In genomic region chr11:54144886-54145285, GRCm38 (mm10) we compare ENCODE assay signal across 8 mouse cellular contexts. TPM values are rescaled to one million over a fixed set of nuclear protein-coding genes. Genes with fewer than 3 reads are reported as not detected.
A peak's percentile ranks its signal among the peaks of the same experiment; 100 is the strongest.
DNase-seq lines count a peak whose midpoint lies in the region; ATAC-seq and TF ChIP-seq lines count a peak whose summit lies in the region.

No protein-coding gene starts in this region.

- H3K27me3 ChIP-seq in embryonic facial prominence, embryonic 14.5 days (replicated peaks; ENCODE audit: control insufficient read depth, insufficient read depth, low read length) = no peaks in the 10 kb centered on the region
- no peaks in the 10 kb centered on the region for H3K27me3 ChIP-seq in intestine, embryonic 15.5 days (replicated peaks)
- no peaks in the 10 kb centered on the region for H3K27me3 ChIP-seq in liver, adult 2 months (ENCODE audit: control insufficient read depth, insufficient read depth, low read length)

- peak; percentile 55 for DNase-seq in ovary, postnatal 36 days (ENCODE audit: low spot score)
- no peak for DNase-seq in ovary, adult 18-20 months (ENCODE audit: low spot score)
- DNase-seq in adrenal gland, postnatal 10 days = peak; percentile 84
- peak; percentile 70 for DNase-seq in embryonic facial prominence, embryonic 14.5 days (ENCODE audit: low spot score)
- DNase-seq in liver, adult 2 months (ENCODE audit: extremely low read depth, low read depth, low spot score) = peak; percentile 41
- peak; percentile 45 for DNase-seq in retina, postnatal 7 days (ENCODE audit: low read depth, low spot score)
- DNase-seq in thymus, postnatal 4 days = peak; percentile 91

- H3K9me3 ChIP-seq in embryonic facial prominence, embryonic 14.5 days (ENCODE audit: control insufficient read depth, low read length) = no peaks in the 10 kb centered on the region
- H3K9me3 ChIP-seq in intestine, embryonic 15.5 days = no peaks in the 10 kb centered on the region

- no peaks in the 10 kb centered on the region for H3K36me3 ChIP-seq in embryonic facial prominence, embryonic 14.5 days (ENCODE audit: control insufficient read depth, insufficient read depth, low read length)
- no peaks in the 10 kb centered on the region for H3K36me3 ChIP-seq in intestine, embryonic 15.5 days
- H3K36me3 ChIP-seq in liver, adult 2 months (ENCODE audit: control insufficient read depth, insufficient read depth, low read length) = no peaks in the 10 kb centered on the region

- H3K4me2 ChIP-seq in embryonic facial prominence, embryonic 14.5 days (ENCODE audit: low read depth, low read length) = no peak overlapping the region
- H3K4me2 ChIP-seq in intestine, embryonic 15.5 days (replicated peaks) = no peak overlapping the region

- no peak overlapping the region for H3K27ac ChIP-seq in embryonic facial prominence, embryonic 14.5 days (replicated peaks; ENCODE audit: low read depth, low read length)
- no peak overlapping the region for H3K27ac ChIP-seq in intestine, embryonic 15.5 days
- H3K27ac ChIP-seq in liver, adult 2 months (replicated peaks; ENCODE audit: insufficient read depth, low read depth, low read length) = no peak overlapping the region

- H3K4me1 ChIP-seq in embryonic facial prominence, embryonic 14.5 days (ENCODE audit: control insufficient read depth, insufficient read depth, low read length) = no peaks in the 10 kb centered on the region; the same call in 1 of the 2 replicates
- 0 out of 2 replicates have a peak, but pooled peaks cover under 1% of the 10 kb centered on the region for H3K4me1 ChIP-seq in intestine, embryonic 15.5 days (replicated peaks)
- H3K4me1 ChIP-seq in liver, adult 2 months (ENCODE audit: control insufficient read depth, insufficient read depth, low read length) = no peaks in the 10 kb centered on the region

- 34% methylated on average over 3 of the region's 3 CpGs for WGBS in embryonic facial prominence, embryonic 14.5 days
- whole genome bisulfite sequencing in intestine, embryonic 15.5 days = 25% methylated on average over 3 of the region's 3 CpGs
- 36% methylated on average over 3 of the region's 3 CpGs for WGBS in liver, adult 2 months

- peak; percentile 81 for TF ChIP-seq CTCF in liver, adult 2 months (IDR thresholded peaks at IDR 0.05; ENCODE audit: low read depth, low read length)

- ATAC-seq in embryonic facial prominence, embryonic 14.5 days (ENCODE audit: low read depth) = no peak
- ATAC-seq in intestine, embryonic 15.5 days = 0 out of 2 replicates have a peak, but pooled peaks have one; percentile 63

- no peak for TF ChIP-seq POLR2A in liver, adult 2 months (IDR thresholded peaks at IDR 0.05; ENCODE audit: extremely low read depth, insufficient read depth, low read length)

- no peak overlapping the region for H3K9ac ChIP-seq in embryonic facial prominence, embryonic 14.5 days (ENCODE audit: low read depth, low read length)
- no peak overlapping the region for H3K9ac ChIP-seq in intestine, embryonic 15.5 days
- no peak overlapping the region for H3K9ac ChIP-seq in liver, adult 2 months (ENCODE audit: low read depth, low read length)

- H3K79me2 ChIP-seq in liver, adult 2 months (ENCODE audit: control insufficient read depth, insufficient read depth, low read length) = no peaks in the 10 kb centered on the region

- no peak overlapping the region for H3K4me3 ChIP-seq in embryonic facial prominence, embryonic 14.5 days (ENCODE audit: low read depth, low read length)
- H3K4me3 ChIP-seq in intestine, embryonic 15.5 days (replicated peaks) = no peak overlapping the region
- H3K4me3 ChIP-seq in liver, adult 2 months (ENCODE audit: insufficient read depth, low read depth, low read length) = no peak overlapping the region

RNA-seq across cellular contexts. Expression of gene P4ha2, which starts 45.0 kb away (rescaled TPM):
- 10 to 100 TPM; 18.6 to 20.1 TPM for total RNA-seq in adrenal gland, postnatal 10 days (2021)
- 107 and 120 TPM in 2 replicates for polyA plus RNA-seq in embryonic facial prominence, embryonic 14.5 days (2014; fragmentation: Nextera tagmentation; extraction: Ambion mirVana)
- 41.8 and 44.8 TPM in 2 replicates for polyA plus RNA-seq in intestine, embryonic 15.5 days (2015; fragmentation: Nextera tagmentation; extraction: Ambion mirVana)
- 4.4 and 5.5 TPM in 2 replicates for total RNA-seq in liver, adult 2 months (2014; rRNA removed)
- polyA plus RNA-seq in liver, adult 2 months (2012; rRNA removed) = 2.9 and 3.7 TPM in 2 replicates
